Mouse (Mus musculus) forebrain, embryonic 11.5 days (tissue): Measurements from ENCODE around the gene Syn1. TPM values are rescaled to one million over a fixed set of nuclear protein-coding genes. Genes with fewer than 3 reads are reported as not detected.

Experiments used
- microRNA-seq: library from miRNA; unstranded; fragments of <30 nt; microRNA quantifications from one replicate; pipeline ENCODE4, GENCODE M21; 2016; ENCODE audit not compliant: insufficient number of aligned reads
- polyA plus RNA-seq: library from polyadenylated mRNA; unstranded; fragments of >200 nt; fragmentation: Nextera tagmentation; extraction: Ambion mirVana; gene quantifications from 2 replicates; pipeline ENCODE4 v1.2.1, GENCODE M21; 2014

Syn1 gene
- polyA plus RNA-seq, 1 experiment from 2014 or later: 11.5 TPM

Small RNAs within 50 kb of the gene (microRNA-seq; reads per million reads assigned to microRNA genes)
- gene Gm24824 (not detected), gene Mir5617 (not detected)

Other genes with a start within 250 kb of the Syn1 start
- gene Cdk16, start 233.1 kb downstream of the Syn1 start, polyA plus RNA-seq: 117 and 123 TPM in 2 replicates
- 69.5 and 74.3 TPM in 2 replicates for gene Usp11, start 217.1 kb downstream of the Syn1 start, polyA plus RNA-seq
- 97.1 and 104 TPM in 2 replicates for gene Araf, start 123.2 kb downstream of the Syn1 start, polyA plus RNA-seq
- gene Timp1, start 50.8 kb downstream of the Syn1 start, polyA plus RNA-seq: 5.8 and 7.4 TPM in 2 replicates
- 4.5 and 5.7 TPM in 2 replicates for gene Cfp, start 10.6 kb upstream of the Syn1 start, polyA plus RNA-seq
- gene Elk1, start 29.6 kb upstream of the Syn1 start, polyA plus RNA-seq: 9.9 and 10.0 TPM in 2 replicates
- gene Uxt, start 41.0 kb upstream of the Syn1 start, polyA plus RNA-seq: 56.2 and 62.6 TPM in 2 replicates
- gene Zfp182, start 141.3 kb upstream of the Syn1 start, polyA plus RNA-seq: 6.7 and 7.8 TPM in 2 replicates
- gene Spaca5, start 147.4 kb upstream of the Syn1 start, polyA plus RNA-seq: not detected in 2 replicates
- 1.7 and 2.6 TPM in 2 replicates for gene Zfp300, start 168.5 kb upstream of the Syn1 start, polyA plus RNA-seq
- not detected in 2 replicates for gene Ssxa1, start 194.8 kb upstream of the Syn1 start, polyA plus RNA-seq